Mouse (Mus musculus): ENCODE measurements around the gene Wars2.

DNA sequence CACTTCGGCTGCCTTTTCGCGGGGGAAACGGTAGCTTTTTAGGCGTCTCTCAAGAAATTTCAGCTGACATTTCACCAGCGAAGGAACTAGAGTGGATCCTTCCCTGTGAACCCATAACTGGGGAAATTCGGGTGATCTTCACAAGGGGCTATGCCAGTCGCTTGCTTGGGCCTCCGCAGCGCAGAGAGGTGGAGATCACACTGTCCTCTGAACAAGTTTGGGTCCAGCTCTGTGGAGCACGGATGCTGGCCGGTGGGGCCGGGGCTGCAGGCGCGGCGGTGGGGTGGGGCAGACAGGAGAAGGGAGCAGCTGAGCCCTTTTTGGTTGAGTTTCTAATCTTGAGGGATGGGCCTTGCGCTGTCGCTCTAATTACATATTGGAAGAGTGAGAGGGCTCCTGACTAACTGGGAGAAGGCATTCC is 120.5 kb downstream of the Wars2 start:
- no peak for TF ChIP-seq POLR2A (IDR thresholded peaks at IDR 0.05; ENCODE audit: insufficient read length, low read depth)
- no peak for TF ChIP-seq MAX (IDR thresholded peaks at IDR 0.05; ENCODE audit: low read depth)
- no peak for TF ChIP-seq MYOG (IDR thresholded peaks at IDR 0.05; ENCODE audit: control insufficient read depth in 1 of 3, insufficient read depth in 1 of 3, insufficient read length in 2 of 3, low read depth in 2 of 3)
- TF ChIP-seq TCF3 (IDR thresholded peaks at IDR 0.05; ENCODE audit: insufficient read length, low read depth), result no peak
- TF ChIP-seq MYOD1 (IDR thresholded peaks at IDR 0.05; ENCODE audit: control insufficient read depth in 1 of 3, insufficient read length in 2 of 3, low read depth in 2 of 3), result no peak
- no peak for TF ChIP-seq E2F4 (IDR thresholded peaks at IDR 0.05; ENCODE audit: insufficient read depth)
- TF ChIP-seq USF1 (IDR thresholded peaks at IDR 0.05; ENCODE audit: low read depth), result no peak
- TF ChIP-seq REST (IDR thresholded peaks at IDR 0.05; ENCODE audit: insufficient read depth, insufficient read length), result no peak
- TF ChIP-seq POLR2AphosphoS2 (IDR thresholded peaks at IDR 0.05; ENCODE audit: insufficient read length, low read depth), result no peak
- TF ChIP-seq TCF12 (IDR thresholded peaks at IDR 0.05; ENCODE audit: insufficient read depth, poor library complexity, severe bottlenecking), result no peak
- TF ChIP-seq CEBPB (IDR thresholded peaks at IDR 0.05; ENCODE audit: insufficient read depth, poor library complexity, severe bottlenecking), result no peak

All from myocyte (in vitro differentiated cells).